Mouse (Mus musculus) kidney, embryonic 16.5 days (tissue): ENCODE results near the gene Olfr1346. TPM values are rescaled to one million over a fixed set of nuclear protein-coding genes. Genes with fewer than 3 reads are reported as not detected.

Source experiments
- ATAC-seq: fragments of 200-750 bp; cut with Nextera tagmentation; 2 replicates; pipeline ENCODE4 v1.8.0; 2017; ENCODE audit warnings: moderate TSS enrichment; ENCODE audit not compliant: low FRiP score, low TSS enrichment
- H3K27ac ChIP-seq: fragments of 300-500 bp; sonication (generic); 2 replicates; pipeline ENCODE4 v1.5.1; 2014; ENCODE audit warnings: low read length
- H3K27me3 ChIP-seq: fragments of 300-500 bp; sonication (generic); 2 replicates; pipeline ENCODE4 v1.6.1; 2014; ENCODE audit warnings: low read length, control low read depth, mixed read lengths; ENCODE audit not compliant: insufficient read depth
- H3K36me3 ChIP-seq: fragments of 300-500 bp; sonication (generic); 2 replicates; pipeline ENCODE4 v1.6.1; 2014; ENCODE audit warnings: low read length, control low read depth, mixed read lengths; ENCODE audit not compliant: insufficient read depth
- H3K4me1 ChIP-seq: fragments of 300-500 bp; sonication (generic); 2 replicates; pipeline ENCODE4 v1.6.1; 2014; ENCODE audit warnings: low read length, control low read depth, mixed read lengths; ENCODE audit not compliant: insufficient read depth
- H3K4me2 ChIP-seq: fragments of 300-500 bp; sonication (generic); replicated peaks from 2 replicates; pipeline ENCODE4 v1.6.1; 2014; ENCODE audit warnings: low read depth, low read length
- H3K4me3 ChIP-seq: fragments of 300-500 bp; sonication (generic); 2 replicates; pipeline ENCODE4 v1.5.1; 2014; ENCODE audit warnings: mild to moderate bottlenecking, low read length
- H3K9ac ChIP-seq: fragments of 300-500 bp; sonication (generic); replicated peaks from 2 replicates; pipeline ENCODE4 v1.6.1; 2014; ENCODE audit warnings: low read length
- H3K9me3 ChIP-seq: fragments of 300-500 bp; sonication (generic); 2 replicates; pipeline ENCODE4 v1.6.1; 2016; ENCODE audit warnings: low read length, control low read depth
- WGBS: fragments of 180-500 bp; shearing (Covaris S2); extraction: QIAGEN DNeasy Blood & Tissue Kit; methylation state at CpG from one replicate; pipeline ENCODE4 v1.1.7; 2014; 5-methylcytosine and 5-hydroxymethylcytosine counted together
- polyA plus RNA-seq: library from polyadenylated mRNA; unstranded; fragments of >200 nt; fragmentation: Nextera tagmentation; extraction: Ambion mirVana; gene quantifications from 2 replicates; pipeline ENCODE4 v1.2.1, GENCODE M21; 2015

Olfr1346 gene
- polyA plus RNA-seq, 1 experiment from 2014 or later, result not detected

- no peaks in the 10 kb centered on the region for H3K36me3 ChIP-seq
- WGBS, result 26% methylated on average over 2 of the region's 2 CpGs
- H3K27me3 ChIP-seq, result no peaks in the 10 kb centered on the region
- no peak within 1 kb of the TSS for H3K4me3 ChIP-seq
- no peak within 1 kb of the TSS for H3K9ac ChIP-seq
- H3K4me1 ChIP-seq, result no peaks in the 10 kb centered on the region
- ATAC-seq, result no peak
- H3K27ac ChIP-seq, result no peak within 1 kb of the TSS
- no peaks in the 10 kb centered on the region for H3K9me3 ChIP-seq
- no peak within 1 kb of the TSS for H3K4me2 ChIP-seq
Measured at GRCm38 (mm10) chr7:6486841-6487240, 19.9 kb downstream of the Olfr1346 start, which contains the start of gene Olfr5. Olfr5 (minus strand) TSS chr7:6486941.

- Histone ChIP-seq H3K9me3 (0 out of 2 replicates have a peak, but pooled peaks cover 2% of the 10 kb centered on the region), H3K9ac (no peak within 1 kb of the TSS), H3K4me3 (no peak within 1 kb of the TSS), H3K36me3 (no peaks in the 10 kb centered on the region), H3K4me2 (no peak within 1 kb of the TSS), H3K4me1 (no peaks in the 10 kb centered on the region), H3K27ac (no peak within 1 kb of the TSS), H3K27me3 (no peaks in the 10 kb centered on the region)
- 50% methylated on average over 1 of the region's 1 CpGs for WGBS
- no peak for ATAC-seq
Measured at GRCm38 (mm10) chr7:6499655-6500054, 32.8 kb downstream of the Olfr1346 start, which contains the start of gene Olfr1347. Olfr1347 (minus strand) TSS chr7:6499755.

GRCm38 (mm10) chr7:6508648-6509047 is 41.7 kb downstream of the Olfr1346 start, which contains the start of gene Olfr1348:
Olfr1348 (minus strand) TSS chr7:6508748.
- Histone ChIP-seq H3K27me3 (no peaks in the 10 kb centered on the region), H3K4me3 (no peak within 1 kb of the TSS), H3K4me2 (no peak within 1 kb of the TSS), H3K4me1 (no peaks in the 10 kb centered on the region), H3K9ac (no peak within 1 kb of the TSS), H3K9me3 (peaks cover 3% of the 10 kb centered on the region; the same call in 1 of the 2 replicates), H3K36me3 (no peaks in the 10 kb centered on the region), H3K27ac (no peak within 1 kb of the TSS)
- no peak for ATAC-seq
- 86% methylated on average over 1 of the region's 1 CpGs for WGBS

- ATAC-seq, result no peak
- Histone ChIP-seq H3K9me3 (peaks cover 4% of the 10 kb centered on the region; the same call in 1 of the 2 replicates), H3K4me1 (no peaks in the 10 kb centered on the region)
Measured at GRCm38 (mm10) chr7:6521666-6522065, 54.8 kb downstream of the Olfr1346 start.

GRCm38 (mm10) chr7:6522850-6523249 is 55.9 kb downstream of the Olfr1346 start, which contains the start of gene Olfr1349:
Olfr1349 (minus strand) TSS chr7:6522950.
- Histone ChIP-seq H3K9me3 (peaks cover 4% of the 10 kb centered on the region; the same call in 1 of the 2 replicates), H3K36me3 (no peaks in the 10 kb centered on the region), H3K4me1 (no peaks in the 10 kb centered on the region), H3K9ac (no peak within 1 kb of the TSS), H3K4me3 (no peak within 1 kb of the TSS), H3K27me3 (no peaks in the 10 kb centered on the region), H3K4me2 (no peak within 1 kb of the TSS), H3K27ac (no peak within 1 kb of the TSS)
- ATAC-seq, result no peak
- 91% methylated on average over 5 of the region's 5 CpGs for WGBS

More at GRCm38 (mm10) chr7:6521666-6522065, 54.8 kb downstream of the Olfr1346 start:
- Histone ChIP-seq H3K36me3 (no peaks in the 10 kb centered on the region), H3K9ac (no peak overlapping the region), H3K27me3 (no peaks in the 10 kb centered on the region), H3K4me2 (no peak overlapping the region), H3K27ac (no peak overlapping the region), H3K4me3 (no peak overlapping the region)
- 27% methylated on average over 1 of the region's 1 CpGs for WGBS

GRCm38 (mm10) chr7:6525001-6525400 is 58.1 kb downstream of the Olfr1346 start:
- Histone ChIP-seq H3K36me3 (no peaks in the 10 kb centered on the region), H3K9ac (no peak overlapping the region)

GRCm38 (mm10) chr7:6526141-6526540 is 59.2 kb downstream of the Olfr1346 start:
- H3K4me1 ChIP-seq, result no peaks in the 10 kb centered on the region
- H3K27ac ChIP-seq, result no peak overlapping the region

More at GRCm38 (mm10) chr7:6525001-6525400, 58.1 kb downstream of the Olfr1346 start:
- Histone ChIP-seq H3K27me3 (no peaks in the 10 kb centered on the region), H3K4me1 (no peaks in the 10 kb centered on the region), H3K27ac (no peak overlapping the region), H3K9me3 (peaks cover 4% of the 10 kb centered on the region; the same call in 1 of the 2 replicates), H3K4me2 (no peak overlapping the region), H3K4me3 (no peak overlapping the region)
- 53% methylated on average over 3 of the region's 3 CpGs for WGBS
- no peak for ATAC-seq

More at GRCm38 (mm10) chr7:6526141-6526540, 59.2 kb downstream of the Olfr1346 start:
- no peak overlapping the region for H3K4me2 ChIP-seq
- H3K4me3 ChIP-seq, result no peak overlapping the region
- peaks cover 4% of the 10 kb centered on the region; the same call in 1 of the 2 replicates for H3K9me3 ChIP-seq
- H3K9ac ChIP-seq, result no peak overlapping the region
- H3K27me3 ChIP-seq, result no peaks in the 10 kb centered on the region
- 63% methylated on average over 5 of the region's 5 CpGs for WGBS
- ATAC-seq, result no peak
- H3K36me3 ChIP-seq, result no peaks in the 10 kb centered on the region

Other genes with a start within 250 kb of the Olfr1346 start
- not detected in 2 replicates for gene Zscan5b, start 244.8 kb upstream of the Olfr1346 start, polyA plus RNA-seq
- not detected in 2 replicates for gene Epp13, start 214.4 kb upstream of the Olfr1346 start, polyA plus RNA-seq
- 4.9 and 6.8 TPM in 2 replicates for gene Zfp667, start 180.5 kb upstream of the Olfr1346 start, polyA plus RNA-seq
- gene Zfp583, start 135.8 kb upstream of the Olfr1346 start, polyA plus RNA-seq, result 5.8 and 6.3 TPM in 2 replicates
- 2.3 TPM in 2 replicates for gene Gm3854, start 123.3 kb upstream of the Olfr1346 start, polyA plus RNA-seq
- gene Zfp78, start 103.8 kb upstream of the Olfr1346 start, polyA plus RNA-seq, result 1.6 and 3.9 TPM in 2 replicates
- gene Zfp28, start 83.8 kb upstream of the Olfr1346 start, polyA plus RNA-seq, result 8.9 and 9.0 TPM in 2 replicates
- gene Smim17, start 68.4 kb upstream of the Olfr1346 start, polyA plus RNA-seq, result 0.35 TPM in 1 of 2 replicates, not detected in the other
- not detected in 2 replicates for gene Gm20715, start 56.8 kb upstream of the Olfr1346 start, polyA plus RNA-seq
- gene Olfr1344, start 28.4 kb upstream of the Olfr1346 start, polyA plus RNA-seq, result not detected in 2 replicates
- gene Olfr1336, start 10.9 kb upstream of the Olfr1346 start, polyA plus RNA-seq, result not detected in 2 replicates
- gene Olfr5, start 19.8 kb downstream of the Olfr1346 start, polyA plus RNA-seq, result not detected in 2 replicates
- gene Olfr1347, start 32.7 kb downstream of the Olfr1346 start, polyA plus RNA-seq, result not detected in 2 replicates
- not detected in 2 replicates for gene Olfr1348, start 41.6 kb downstream of the Olfr1346 start, polyA plus RNA-seq
- not detected in 2 replicates for gene Olfr1349, start 55.8 kb downstream of the Olfr1346 start, polyA plus RNA-seq
- not detected in 2 replicates for gene Olfr1350, start 97.7 kb downstream of the Olfr1346 start, polyA plus RNA-seq
- 3.1 and 3.8 TPM in 2 replicates for gene Zim1, start 229.3 kb downstream of the Olfr1346 start, polyA plus RNA-seq